Mouse (Mus musculus): ENCODE data around the gene Nudt15.

DNA sequence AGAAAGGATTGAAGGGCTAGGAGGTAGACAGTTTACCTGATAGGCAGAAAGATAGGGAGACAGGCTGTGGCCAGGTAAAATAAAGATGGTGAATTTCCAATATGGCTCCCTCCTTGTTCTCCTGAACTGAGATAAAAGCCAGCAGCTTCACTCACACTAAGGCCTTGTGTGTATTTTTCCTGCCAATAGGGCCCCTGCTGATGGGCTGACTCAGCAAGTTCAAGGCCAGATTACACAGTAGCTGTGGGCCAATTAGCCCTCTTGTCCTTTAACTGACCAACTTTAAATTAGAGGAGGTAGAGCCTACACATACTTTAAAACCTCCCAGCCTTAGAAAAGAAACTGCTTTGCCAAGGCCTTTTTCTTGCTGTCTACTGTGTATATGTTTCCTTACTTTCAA, 28.3 kb upstream of the Nudt15 start:
- TF ChIP-seq CTCF (IDR thresholded peaks at IDR 0.05; ENCODE audit: low read depth, low read length) (no peak), POLR2A (IDR thresholded peaks at IDR 0.05; ENCODE audit: extremely low read depth, insufficient read depth, low read length) (no peak)
